Mouse (Mus musculus) liver, adult 2 months (tissue): ENCODE measurements at regions not wholly inside any gene's neighbourhood (a gene's known extent, or its start where the extent isn't known, plus 50 kb on each side); places are given as distances from the start of the nearest gene placed in this dataset.

ENCODE experiments used
- CTCF ChIP-seq: fragments of 200-500 bp; IDR thresholded peaks from 2 replicates; pipeline ENCODE4 v1.5.1; 2011; ENCODE audit warnings: low read depth, low read length, control low read depth
- POLR2A ChIP-seq: fragments of 200-500 bp; IDR thresholded peaks from 2 replicates; pipeline ENCODE4 v1.6.1; 2011; ENCODE audit warnings: low read length, control low read depth; ENCODE audit not compliant: insufficient read depth; ENCODE audit errors: extremely low read depth

- TF ChIP-seq CTCF (no peak), POLR2A (no peak)
These were observed 229.7 kb upstream of the Daam1 start for GRCm38 (mm10) chr12:71601091-71601690.
